Mouse (Mus musculus) E14TG2a.4 (cell line): ENCODE measurements around the gene Tmem229a.

Experiments
- H3K27me3 ChIP-seq: 2 replicates; pipeline ENCODE4 v1.6.1; 2014; ENCODE audit warnings: low read length, control low read depth; ENCODE audit not compliant: insufficient read depth
- H3K36me3 ChIP-seq: 2 replicates; pipeline ENCODE4 v1.6.1; 2014; ENCODE audit warnings: low read length, control low read depth; ENCODE audit not compliant: insufficient read depth
- H3K4me1 ChIP-seq: replicated peaks from 2 replicates; pipeline ENCODE4 v1.6.1; 2014; ENCODE audit warnings: low read depth, low read length, control low read depth
- H3K4me3 ChIP-seq: replicated peaks from 2 replicates; pipeline ENCODE4 v1.5.1; 2014; ENCODE audit warnings: mild to moderate bottlenecking, low read length
- H3K9me3 ChIP-seq: 2 replicates; pipeline ENCODE4 v1.6.1; 2014; ENCODE audit warnings: low read length, control low read depth
- CTCF ChIP-seq: conservative IDR thresholded peaks from 2 replicates; pipeline ENCODE4 v1.5.1; 2014; ENCODE audit warnings: low read length
- NANOG ChIP-seq: IDR thresholded peaks from 2 replicates; pipeline ENCODE4 v1.6.1; 2014; ENCODE audit warnings: borderline replicate concordance, low read length, mixed read lengths
- POU5F1 ChIP-seq: IDR thresholded peaks from 2 replicates; pipeline ENCODE4 v1.6.1; 2014; ENCODE audit warnings: low read length, borderline replicate concordance

The Tmem229a gene

DNA sequence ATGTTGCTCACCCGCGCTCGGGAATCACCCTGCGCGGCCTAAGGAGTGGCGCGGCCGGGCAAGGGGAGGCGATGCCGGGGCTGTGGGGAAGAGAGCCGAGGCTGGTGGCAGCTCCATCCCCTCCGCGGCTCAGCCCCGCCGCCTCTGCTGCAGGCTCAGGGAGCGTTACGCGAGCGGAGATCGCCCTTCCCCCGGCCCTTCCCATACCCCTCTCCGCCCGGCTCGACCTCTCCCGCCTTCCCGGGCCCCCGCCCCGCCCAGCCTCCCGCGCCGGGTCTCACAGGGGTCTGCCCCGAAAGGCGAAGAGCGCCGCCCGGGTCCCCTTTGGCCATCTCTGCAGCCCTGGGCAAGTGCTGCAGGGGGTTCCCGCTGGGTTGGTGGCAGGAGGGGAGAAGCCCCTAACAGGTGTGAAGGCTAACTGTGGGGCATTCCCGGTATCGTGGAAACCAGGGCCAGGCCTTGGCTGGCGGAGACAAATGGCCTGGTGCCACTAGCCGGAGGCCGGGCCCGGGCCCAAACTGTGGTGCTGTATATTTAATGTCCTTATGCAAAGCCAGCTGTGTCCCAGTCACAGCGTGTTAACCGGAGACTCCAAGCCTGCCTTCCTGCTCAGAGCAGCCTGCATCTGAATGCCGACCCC, at the start of gene Tmem229a:
TSS of gene Tmem229a (minus strand) at position 352 of the 640 bp plus-strand sequence.
- H3K4me3 ChIP-seq, result peak within 1 kb of the TSS; percentile 88
- TF ChIP-seq NANOG, result no peak
- TF ChIP-seq CTCF, result no peak
- no peak for TF ChIP-seq POU5F1
- H3K27me3 ChIP-seq, result peaks cover 28% of the 10 kb centered on the region
- H3K36me3 ChIP-seq, result no peaks in the 10 kb centered on the region
- H3K4me1 ChIP-seq, result peaks cover 9% of the 10 kb centered on the region
- H3K9me3 ChIP-seq, result no peaks in the 10 kb centered on the region

DNA sequence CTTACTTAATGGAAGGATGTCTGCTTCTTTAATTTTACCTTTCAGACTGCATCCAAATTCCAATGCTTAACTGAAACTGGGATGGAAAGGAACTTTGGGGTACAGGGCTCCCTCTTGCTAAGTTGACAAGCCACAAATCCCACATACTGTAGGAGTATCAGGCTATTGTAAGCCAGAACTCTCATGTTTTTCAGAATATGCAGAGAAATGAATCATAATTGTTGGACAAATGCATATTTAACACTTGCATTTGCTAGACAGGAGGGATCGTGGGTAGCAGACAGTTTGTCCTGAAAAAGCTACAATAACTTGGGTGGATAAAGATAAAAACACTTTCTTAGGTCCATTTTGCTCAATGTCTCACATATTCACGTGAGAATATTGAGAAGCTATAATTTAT, 37.7 kb upstream of the Tmem229a start:
- no peak for TF ChIP-seq POU5F1
- TF ChIP-seq NANOG, result no peak
- no peak for TF ChIP-seq CTCF
- H3K27me3 ChIP-seq, result no peaks in the 10 kb centered on the region

DNA sequence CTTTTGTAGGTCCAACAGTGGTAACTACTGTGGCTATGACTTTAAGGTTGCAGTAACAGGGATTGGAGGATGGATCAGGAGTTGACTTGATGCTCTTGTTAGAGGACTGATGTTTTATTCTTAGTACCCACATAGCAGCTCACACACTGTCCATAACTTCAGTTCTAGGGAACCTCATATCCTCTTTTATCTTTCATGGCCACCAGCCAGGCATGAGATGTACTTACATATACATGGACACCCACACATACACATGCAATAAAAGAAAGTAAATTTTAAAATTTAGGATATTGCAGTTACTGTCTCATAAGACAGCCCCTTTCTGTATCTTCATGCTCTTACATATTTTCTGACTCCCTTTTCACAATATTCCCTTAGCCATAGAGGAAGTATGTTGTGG, 33.7 kb upstream of the Tmem229a start:
- Histone ChIP-seq H3K4me3 (no peak overlapping the region), H3K4me1 (no peaks in the 10 kb centered on the region), H3K36me3 (no peaks in the 10 kb centered on the region), H3K9me3 (no peaks in the 10 kb centered on the region), H3K27me3 (no peaks in the 10 kb centered on the region)
- no peak for TF ChIP-seq CTCF

More for the DNA sequence above, 37.7 kb upstream of the Tmem229a start:
- Histone ChIP-seq H3K4me1 (no peaks in the 10 kb centered on the region), H3K36me3 (no peaks in the 10 kb centered on the region), H3K4me3 (no peak overlapping the region), H3K9me3 (no peaks in the 10 kb centered on the region)

DNA sequence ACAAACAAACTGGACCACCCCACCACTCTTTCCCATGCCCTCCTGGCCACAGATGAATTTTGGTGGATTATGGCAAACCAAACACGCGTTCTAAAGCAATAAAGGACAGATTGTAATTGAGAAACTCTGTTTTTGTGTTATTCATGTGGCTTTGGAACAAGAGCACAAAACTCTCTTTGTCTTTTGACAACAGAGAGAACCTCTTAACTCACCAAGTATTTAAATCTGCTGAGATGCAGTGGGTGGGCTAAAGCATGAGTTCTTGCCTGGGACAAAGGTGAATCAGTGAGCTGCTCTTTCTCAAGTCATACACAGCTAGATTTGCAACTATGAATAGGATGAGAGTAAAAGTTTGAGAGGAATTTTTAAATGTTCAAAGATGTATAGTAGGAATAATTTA, 20.1 kb upstream of the Tmem229a start:
- Histone ChIP-seq H3K36me3 (no peaks in the 10 kb centered on the region), H3K4me1 (no peaks in the 10 kb centered on the region), H3K4me3 (no peak overlapping the region), H3K27me3 (no peaks in the 10 kb centered on the region), H3K9me3 (no peaks in the 10 kb centered on the region)
- no peak for TF ChIP-seq CTCF
- TF ChIP-seq POU5F1, result no peak
- no peak for TF ChIP-seq NANOG

DNA sequence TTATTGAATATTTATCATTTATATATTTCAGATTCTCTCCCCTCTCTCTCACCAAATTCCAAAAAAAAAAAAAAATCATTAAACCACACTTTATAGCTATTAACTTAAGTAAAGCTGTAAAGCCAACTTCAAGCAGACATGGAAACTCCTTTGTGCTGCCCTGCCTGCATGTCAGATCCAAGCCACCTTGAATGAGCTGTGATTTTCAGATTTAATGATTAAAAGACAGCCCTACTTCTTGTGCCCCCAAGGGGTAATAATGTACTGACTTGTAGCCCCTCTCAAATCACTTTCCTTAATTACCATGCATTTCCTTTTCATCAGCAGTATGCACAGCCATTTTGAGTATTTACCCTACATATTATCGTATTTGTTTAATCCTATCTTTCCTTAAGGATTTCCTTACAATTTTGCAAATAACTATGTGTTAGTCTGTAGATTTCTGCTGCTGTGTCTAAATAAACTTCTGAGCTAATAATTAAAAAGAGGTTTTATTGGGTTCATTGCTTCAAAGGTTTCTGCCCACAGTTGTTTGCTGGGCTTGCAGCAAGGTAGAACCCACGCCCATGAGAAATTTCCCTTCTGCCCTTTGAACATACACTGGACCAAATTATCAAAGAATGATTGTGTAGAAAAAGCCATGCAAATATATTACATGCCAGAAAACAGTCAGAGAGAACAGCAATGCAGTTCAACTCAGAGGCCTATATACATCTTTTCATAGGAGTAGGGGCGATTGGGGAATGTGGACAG, 12.6 kb upstream of the Tmem229a start:
- H3K4me1 ChIP-seq, result no peaks in the 10 kb centered on the region
- H3K36me3 ChIP-seq, result no peaks in the 10 kb centered on the region
- TF ChIP-seq NANOG, result no peak
- no peak for TF ChIP-seq POU5F1
- H3K27me3 ChIP-seq, result no peaks in the 10 kb centered on the region
- no peak overlapping the region for H3K4me3 ChIP-seq
- H3K9me3 ChIP-seq, result no peaks in the 10 kb centered on the region

DNA sequence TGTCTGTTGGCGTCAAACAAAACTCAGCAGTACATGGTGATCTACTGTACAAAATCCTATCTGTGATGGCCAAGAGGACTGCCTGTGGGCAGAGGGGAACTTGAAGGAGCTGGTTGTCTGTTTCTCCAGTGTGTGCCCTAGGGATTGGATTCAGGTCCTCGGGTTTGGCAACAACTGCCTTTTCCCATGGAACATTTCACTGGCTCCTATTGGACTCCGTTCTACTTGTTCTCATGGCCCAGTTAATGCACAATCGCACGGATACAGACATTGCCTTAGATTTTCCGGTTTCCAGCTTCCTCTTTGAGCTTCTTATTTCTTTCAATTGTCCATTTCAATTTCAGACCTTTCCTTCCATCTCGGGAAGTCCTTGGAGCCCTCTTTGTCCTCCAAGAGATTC, 11.6 kb upstream of the Tmem229a start:
- no peaks in the 10 kb centered on the region for H3K4me1 ChIP-seq
- no peaks in the 10 kb centered on the region for H3K9me3 ChIP-seq
- no peak for TF ChIP-seq NANOG
- TF ChIP-seq CTCF, result no peak
- H3K27me3 ChIP-seq, result no peaks in the 10 kb centered on the region
- no peaks in the 10 kb centered on the region for H3K36me3 ChIP-seq
- no peak overlapping the region for H3K4me3 ChIP-seq

DNA sequence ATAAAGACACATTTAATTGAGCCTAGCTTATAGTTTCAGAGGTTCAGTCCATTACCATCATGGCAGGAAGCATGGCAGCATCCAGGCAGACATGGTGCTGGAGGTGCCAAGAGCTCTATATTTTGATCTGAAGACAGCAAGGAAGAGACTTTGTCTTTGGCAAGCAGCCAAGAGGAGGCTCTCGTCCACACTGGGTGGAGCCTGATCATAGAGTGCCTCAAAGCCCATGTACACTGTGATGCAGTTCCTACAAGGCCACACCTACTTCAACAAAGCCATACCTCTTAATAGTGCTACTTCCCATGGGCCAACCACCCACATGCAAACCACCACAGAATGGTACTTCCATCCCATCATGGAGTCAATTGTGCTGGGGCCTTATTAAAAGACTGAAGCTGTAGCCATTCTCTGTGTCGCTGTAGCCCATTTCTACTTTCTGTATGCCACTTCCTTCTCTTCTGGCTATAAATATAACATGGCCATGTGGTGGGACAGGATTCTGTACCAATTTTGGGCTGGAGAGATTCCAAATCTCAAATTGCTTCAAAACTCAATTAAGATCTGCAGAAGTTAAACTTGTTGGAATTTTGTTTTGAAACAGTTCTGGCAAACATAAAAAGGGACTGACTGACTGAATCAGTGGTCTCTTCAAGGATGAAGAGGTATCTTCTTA, 10.0 kb upstream of the Tmem229a start:
- Histone ChIP-seq H3K4me1 (no peaks in the 10 kb centered on the region), H3K9me3 (no peaks in the 10 kb centered on the region), H3K27me3 (no peaks in the 10 kb centered on the region), H3K4me3 (no peak overlapping the region), H3K36me3 (no peaks in the 10 kb centered on the region)
- TF ChIP-seq CTCF (no peak), NANOG (no peak), POU5F1 (no peak)

DNA sequence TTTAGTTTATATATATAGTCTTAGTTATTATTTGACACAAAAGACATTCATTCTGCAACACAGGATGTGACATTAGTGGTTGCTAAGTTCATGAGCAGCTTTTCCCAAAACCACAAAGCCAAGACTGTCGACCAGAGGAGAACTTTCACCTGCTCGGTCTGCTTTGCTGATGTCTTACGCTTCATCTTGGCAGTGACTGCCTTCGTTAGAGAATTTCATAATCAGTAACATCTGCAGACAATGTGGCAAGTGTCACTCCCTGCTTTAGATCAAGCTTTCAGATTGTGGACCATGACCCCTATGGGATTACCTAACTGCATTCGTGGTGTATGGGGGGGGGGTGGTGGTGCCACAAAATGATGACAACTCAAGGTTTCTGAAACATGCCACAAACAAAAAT, 7.7 kb upstream of the Tmem229a start:
- Histone ChIP-seq H3K9me3 (no peaks in the 10 kb centered on the region), H3K4me1 (no peaks in the 10 kb centered on the region), H3K4me3 (no peak overlapping the region), H3K36me3 (no peaks in the 10 kb centered on the region), H3K27me3 (no peaks in the 10 kb centered on the region)
- TF ChIP-seq NANOG, result no peak
- no peak for TF ChIP-seq POU5F1
- no peak for TF ChIP-seq CTCF

DNA sequence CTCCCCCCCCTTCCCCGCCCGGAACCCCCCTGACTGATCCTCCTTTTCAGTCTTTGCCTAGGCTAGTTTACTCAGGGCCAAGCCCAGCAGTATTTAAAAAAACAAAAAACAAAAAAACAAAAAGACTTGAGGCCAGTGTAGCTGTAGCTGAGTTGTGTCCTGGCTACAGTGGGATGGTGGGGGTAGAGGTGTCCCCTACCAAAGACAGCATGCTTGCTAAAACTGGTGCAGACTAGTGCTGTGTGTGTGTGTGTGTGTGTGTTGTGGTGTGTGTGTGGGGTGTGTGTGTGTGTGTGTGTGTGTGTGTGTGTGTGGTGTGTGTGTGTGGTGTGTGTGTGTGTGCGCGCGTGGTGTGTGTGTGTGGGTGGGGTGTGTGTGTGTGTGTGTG, 483 bp upstream of the Tmem229a start:
- H3K4me1 ChIP-seq, result peaks cover 9% of the 10 kb centered on the region
- H3K4me3 ChIP-seq, result peak overlapping the region; percentile 88; the same call in 1 of the 2 replicates
- no peaks in the 10 kb centered on the region for H3K36me3 ChIP-seq
- no peak for TF ChIP-seq NANOG
- no peak for TF ChIP-seq POU5F1
- no peak for TF ChIP-seq CTCF
- H3K27me3 ChIP-seq, result peaks cover 28% of the 10 kb centered on the region
- no peaks in the 10 kb centered on the region for H3K9me3 ChIP-seq
